Comparison of ENCODE assay signal across 7 mouse cellular contexts in genomic region chr8:123410788-123411187, GRCm38 (mm10). TPM values are rescaled to one million over a fixed set of nuclear protein-coding genes. Genes with fewer than 3 reads are reported as not detected.
DNase-seq lines count a peak whose midpoint lies in the region; ATAC-seq and TF ChIP-seq lines count a peak whose summit lies in the region.

No protein-coding gene starts in this region.

- no peak for DNase-seq in lung, embryonic 14.5 days
- no peak for DNase-seq in lung, postnatal 10 days
- DNase-seq in adrenal gland, adult 18-20 months (ENCODE audit: low spot score in 2 of 2) = no peak
- DNase-seq in frontal cortex, postnatal 14 days (ENCODE audit: low spot score in 2 of 2) = no peak

- no peak for TF ChIP-seq CTCF in lung, embryonic 14.5 days (IDR thresholded peaks at IDR 0.05; ENCODE audit: low read depth)

- H3K27me3 ChIP-seq in lung, embryonic 14.5 days (ENCODE audit: insufficient read depth, low read length) = peaks cover 59% of the 10 kb centered on the region
- 0 out of 2 replicates have a peak, but pooled peaks cover 8% of the 10 kb centered on the region for H3K27me3 ChIP-seq in forebrain, embryonic 12.5 days
- peaks cover 69% of the 10 kb centered on the region for H3K27me3 ChIP-seq in limb, embryonic 12.5 days
- H3K27me3 ChIP-seq in stomach, embryonic 15.5 days (replicated peaks) = peaks cover 61% of the 10 kb centered on the region

- peak overlapping the region; percentile 53 for H3K4me2 ChIP-seq in lung, embryonic 14.5 days
- H3K4me2 ChIP-seq in forebrain, embryonic 12.5 days = peak overlapping the region; percentile 72
- H3K4me2 ChIP-seq in limb, embryonic 12.5 days = peak overlapping the region; percentile 58
- peak overlapping the region; percentile 56 for H3K4me2 ChIP-seq in stomach, embryonic 15.5 days

- H3K4me3 ChIP-seq in lung, embryonic 14.5 days (ENCODE audit: low read depth, low read length) = peak overlapping the region; percentile 24; the same call in 1 of the 2 replicates
- H3K4me3 ChIP-seq in forebrain, embryonic 12.5 days (replicated peaks) = peak overlapping the region; percentile 86
- peak overlapping the region; percentile 44 for H3K4me3 ChIP-seq in limb, embryonic 12.5 days (replicated peaks)
- peak overlapping the region; percentile 34 for H3K4me3 ChIP-seq in stomach, embryonic 15.5 days (replicated peaks)

- no peaks in the 10 kb centered on the region for H3K9me3 ChIP-seq in lung, embryonic 14.5 days (ENCODE audit: low read depth, low read length)
- H3K9me3 ChIP-seq in forebrain, embryonic 12.5 days = no peaks in the 10 kb centered on the region
- H3K9me3 ChIP-seq in limb, embryonic 12.5 days = no peaks in the 10 kb centered on the region
- H3K9me3 ChIP-seq in stomach, embryonic 15.5 days = no peaks in the 10 kb centered on the region

- no peaks in the 10 kb centered on the region for H3K4me1 ChIP-seq in lung, embryonic 14.5 days (ENCODE audit: insufficient read depth)
- peaks cover 46% of the 10 kb centered on the region for H3K4me1 ChIP-seq in forebrain, embryonic 12.5 days
- peaks cover 16% of the 10 kb centered on the region for H3K4me1 ChIP-seq in limb, embryonic 12.5 days (replicated peaks)
- H3K4me1 ChIP-seq in stomach, embryonic 15.5 days = peaks cover 18% of the 10 kb centered on the region

- no peaks in the 10 kb centered on the region for H3K36me3 ChIP-seq in lung, embryonic 14.5 days (ENCODE audit: insufficient read depth)
- H3K36me3 ChIP-seq in forebrain, embryonic 12.5 days (replicated peaks) = no peaks in the 10 kb centered on the region
- H3K36me3 ChIP-seq in limb, embryonic 12.5 days = no peaks in the 10 kb centered on the region
- H3K36me3 ChIP-seq in stomach, embryonic 15.5 days = no peaks in the 10 kb centered on the region

- 13% methylated on average over 11 of the region's 11 CpGs for WGBS in lung, embryonic 14.5 days
- 4% methylated on average over 11 of the region's 11 CpGs for WGBS in forebrain, embryonic 12.5 days
- 12% methylated on average over 11 of the region's 11 CpGs for WGBS in limb, embryonic 12.5 days
- 14% methylated on average over 11 of the region's 11 CpGs for WGBS in stomach, embryonic 15.5 days

- ATAC-seq in lung, embryonic 14.5 days (ENCODE audit: insufficient read depth) = no peak
- ATAC-seq in forebrain, embryonic 12.5 days (ENCODE audit: low FRiP score) = peak; percentile 0; the same call in 1 of the 2 replicates
- no peak for ATAC-seq in limb, embryonic 12.5 days (ENCODE audit: insufficient number of reproducible peaks, insufficient read depth, low FRiP score, low TSS enrichment, low read depth)
- ATAC-seq in stomach, embryonic 15.5 days (ENCODE audit: insufficient read depth, low FRiP score, low read depth) = no peak

- no peak overlapping the region for H3K9ac ChIP-seq in lung, embryonic 14.5 days
- peak overlapping the region; percentile 96 for H3K9ac ChIP-seq in forebrain, embryonic 12.5 days
- 0 out of 2 replicates have a peak overlapping the region, but pooled peaks have one; percentile 38 for H3K9ac ChIP-seq in limb, embryonic 12.5 days (replicated peaks)
- no peak overlapping the region for H3K9ac ChIP-seq in stomach, embryonic 15.5 days

- H3K27ac ChIP-seq in lung, embryonic 14.5 days (ENCODE audit: low read depth) = no peak overlapping the region
- peak overlapping the region; percentile 96 for H3K27ac ChIP-seq in forebrain, embryonic 12.5 days
- no peak overlapping the region for H3K27ac ChIP-seq in limb, embryonic 12.5 days
- H3K27ac ChIP-seq in stomach, embryonic 15.5 days = no peak overlapping the region

RNA-seq across cellular contexts. Expression of gene Tubb3, which starts 0.4 kb away (rescaled TPM):
- 1.7 and 3.0 TPM in 2 replicates for polyA plus RNA-seq in lung, embryonic 14.5 days (2014; fragmentation: Nextera tagmentation; extraction: Ambion mirVana)
- 827 and 897 TPM in 2 replicates for polyA plus RNA-seq in forebrain, embryonic 12.5 days (2016; fragmentation: Nextera tagmentation; extraction: Ambion mirVana)
- 9.1 and 14.4 TPM in 2 replicates for polyA plus RNA-seq in limb, embryonic 12.5 days (2016; fragmentation: Nextera tagmentation; extraction: Ambion mirVana)
- polyA plus RNA-seq in stomach, embryonic 15.5 days (2015; fragmentation: Nextera tagmentation; extraction: Ambion mirVana) = 55.7 and 57.1 TPM in 2 replicates
- total RNA-seq in adrenal gland, adult 18-20 months (2021) = 1 to 10 TPM; 2.0 to 8.2 TPM

RNA-seq across cellular contexts. Expression of gene Mc1r, which starts 3.9 kb away (rescaled TPM):
- polyA plus RNA-seq in lung, embryonic 14.5 days (2014; fragmentation: Nextera tagmentation; extraction: Ambion mirVana) = not detected in 2 replicates
- 0.13 and 0.14 TPM in 2 replicates for polyA plus RNA-seq in forebrain, embryonic 12.5 days (2016; fragmentation: Nextera tagmentation; extraction: Ambion mirVana)
- not detected in 2 replicates for polyA plus RNA-seq in limb, embryonic 12.5 days (2016; fragmentation: Nextera tagmentation; extraction: Ambion mirVana)
- not detected in 2 replicates for polyA plus RNA-seq in stomach, embryonic 15.5 days (2015; fragmentation: Nextera tagmentation; extraction: Ambion mirVana)
- not detected for total RNA-seq in adrenal gland, adult 18-20 months (2021)

RNA-seq across cellular contexts. Expression of gene Def8, which starts 12.5 kb away (rescaled TPM):
- polyA plus RNA-seq in lung, embryonic 14.5 days (2014; fragmentation: Nextera tagmentation; extraction: Ambion mirVana) = 34.1 and 34.3 TPM in 2 replicates
- 42.9 and 46.6 TPM in 2 replicates for polyA plus RNA-seq in forebrain, embryonic 12.5 days (2016; fragmentation: Nextera tagmentation; extraction: Ambion mirVana)
- polyA plus RNA-seq in limb, embryonic 12.5 days (2016; fragmentation: Nextera tagmentation; extraction: Ambion mirVana) = 40.4 and 40.6 TPM in 2 replicates
- polyA plus RNA-seq in stomach, embryonic 15.5 days (2015; fragmentation: Nextera tagmentation; extraction: Ambion mirVana) = 24.9 and 28.1 TPM in 2 replicates
- total RNA-seq in adrenal gland, adult 18-20 months (2021) = 10 to 100 TPM; 22.9 to 24.4 TPM

RNA-seq across cellular contexts. Expression of gene Tcf25, which starts 37.2 kb away (rescaled TPM):
- polyA plus RNA-seq in lung, embryonic 14.5 days (2014; fragmentation: Nextera tagmentation; extraction: Ambion mirVana) = 144 and 146 TPM in 2 replicates
- polyA plus RNA-seq in forebrain, embryonic 12.5 days (2016; fragmentation: Nextera tagmentation; extraction: Ambion mirVana) = 174 and 194 TPM in 2 replicates
- polyA plus RNA-seq in limb, embryonic 12.5 days (2016; fragmentation: Nextera tagmentation; extraction: Ambion mirVana) = 149 and 151 TPM in 2 replicates
- polyA plus RNA-seq in stomach, embryonic 15.5 days (2015; fragmentation: Nextera tagmentation; extraction: Ambion mirVana) = 159 and 182 TPM in 2 replicates
- 100 to 1,000 TPM; 218 to 255 TPM for total RNA-seq in adrenal gland, adult 18-20 months (2021)

Comparison
In these comparisons a context has a peak if more than half of its experiments do, and no peak if none do; other contexts are left out.
1. H3K4me3 ChIP-seq: peak in every context shown above with its lines; median percentile 86 in forebrain, embryonic 12.5 days; 44 in limb, embryonic 12.5 days; 34 in stomach, embryonic 15.5 days; 24 in lung, embryonic 14.5 days.
2. H3K9ac ChIP-seq: peak in forebrain, embryonic 12.5 days (single experiment) and limb, embryonic 12.5 days (single experiment); none in lung, embryonic 14.5 days (single experiment) and stomach, embryonic 15.5 days (single experiment).
3. RNA of gene Tubb3, which starts 0.4 kb away (polyA plus RNA-seq): 827 to 897 TPM in forebrain, embryonic 12.5 days; 55.7 to 57.1 TPM in stomach, embryonic 15.5 days, 9.1 to 14.4 TPM in limb, embryonic 12.5 days and 1.7 to 3.0 TPM in lung, embryonic 14.5 days; every median in the first group is over 10 times any median in the second.
4. Peak in every context shown above with its lines, with median percentiles within 50 percentile points of each other: H3K4me2 ChIP-seq.